ENCODE assay signal across 16 mouse cellular contexts in genomic region chr4:94901780-94902179, GRCm38 (mm10). TPM values are rescaled to one million over a fixed set of nuclear protein-coding genes. Genes with fewer than 3 reads are reported as not detected.
"Had no signal": no experiment of that assay in that cellular context is flagged by ENCODE, and none has a peak within 500 bp of the region (broad histone marks: within the 10 kb centered on the region; RNA-seq: fewer than 3 reads in every experiment).

No protein-coding gene starts in this region.

- DNase-seq: kidney, postnatal 10 days; layer of hippocampus, postnatal 36 days; thymus, adult 18-20 months; thymus, postnatal 14 days had no signal

- H3K4me2 ChIP-seq: limb, embryonic 15.5 days; liver, embryonic 12.5 days; midbrain, embryonic 12.5 days; neural tube, embryonic 15.5 days had no signal

- H3K4me3 ChIP-seq: limb, embryonic 15.5 days; liver, embryonic 12.5 days; midbrain, embryonic 12.5 days; neural tube, embryonic 15.5 days had no signal

- H3K27me3 ChIP-seq: limb, embryonic 15.5 days; liver, embryonic 12.5 days; midbrain, embryonic 12.5 days; neural tube, embryonic 15.5 days had no signal

- ATAC-seq: liver, embryonic 12.5 days had no signal

- H3K36me3 ChIP-seq: limb, embryonic 15.5 days; liver, embryonic 12.5 days; midbrain, embryonic 12.5 days; neural tube, embryonic 15.5 days had no signal

- H3K9ac ChIP-seq: limb, embryonic 15.5 days; liver, embryonic 12.5 days; midbrain, embryonic 12.5 days; neural tube, embryonic 15.5 days had no signal

- H3K9me3 ChIP-seq: limb, embryonic 15.5 days; liver, embryonic 12.5 days; midbrain, embryonic 12.5 days; neural tube, embryonic 15.5 days had no signal

- H3K27ac ChIP-seq: limb, embryonic 15.5 days; liver, embryonic 12.5 days; midbrain, embryonic 12.5 days; neural tube, embryonic 15.5 days; stomach, postnatal 0 days had no signal

- H3K4me1 ChIP-seq: limb, embryonic 15.5 days; liver, embryonic 12.5 days; midbrain, embryonic 12.5 days; neural tube, embryonic 15.5 days had no signal

RNA-seq across cellular contexts. Expression of gene Eqtn, which starts 26.9 kb away (rescaled TPM):
- total RNA-seq: midbrain, postnatal 0 days had no signal
- polyA plus RNA-seq: kidney, embryonic 14.5 days; large intestine, adult 2 months; limb, embryonic 11.5 days; limb, embryonic 15.5 days; liver, embryonic 12.5 days; liver, embryonic 16.5 days; lung, embryonic 16.5 days; neural tube, embryonic 11.5 days had no signal
